Mouse (Mus musculus) CH12.LX (cell line): Measurements from ENCODE around the gene Irak1bp1.

Source experiments
- CTCF ChIP-seq, 2 experiments: IDR thresholded peaks in 1 of 2; conservative IDR thresholded peaks in 1 of 2; 2 replicates each; pipeline ENCODE4 v1.5.1; 2011 to 2012; ENCODE audit warnings: low read depth in 2 of 2, low read length in 2 of 2, improper control_type of control experiment in 1 of 2, inconsistent platforms in 1 of 2, mild to moderate bottlenecking in 1 of 2, moderate library complexity in 1 of 2
- EP300 ChIP-seq: IDR thresholded peaks from 2 replicates; pipeline ENCODE4 v1.6.1; 2011; ENCODE audit warnings: low read length, improper control_type of control experiment
- GABPA ChIP-seq: IDR thresholded peaks from 2 replicates; pipeline ENCODE4 v1.6.1; 2012; ENCODE audit warnings: low read depth, low read length, improper control_type of control experiment, inconsistent platforms; ENCODE audit not compliant: insufficient replicate concordance
- POLR2A ChIP-seq: IDR thresholded peaks from 2 replicates; pipeline ENCODE4 v1.6.1; 2011; ENCODE audit warnings: low read depth, mild to moderate bottlenecking, improper control_type of control experiment, low read length
- SIN3A ChIP-seq: IDR thresholded peaks from 2 replicates; pipeline ENCODE4 v1.6.1; 2012; ENCODE audit warnings: low read length, improper control_type of control experiment, inconsistent platforms

DNA sequence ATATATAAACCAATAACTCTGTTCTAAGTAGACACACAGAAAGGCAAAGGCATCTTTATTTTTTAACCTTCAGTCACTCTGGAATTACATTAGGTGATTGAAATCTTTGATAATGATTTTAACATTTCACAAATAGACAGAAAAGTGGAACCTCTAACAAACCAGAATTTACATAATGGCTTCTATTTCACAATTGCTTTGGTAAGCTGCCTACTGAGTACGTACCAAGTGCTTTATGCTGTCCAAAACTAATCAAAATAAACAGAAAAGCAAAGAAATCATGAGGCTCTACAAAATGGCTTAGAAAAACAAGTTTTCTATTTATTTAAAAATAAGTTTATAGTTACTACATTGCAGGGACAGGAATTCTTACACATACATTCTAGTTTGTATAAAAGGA is 36.8 kb downstream of the Irak1bp1 start:
- TF ChIP-seq GABPA (no peak), POLR2A (no peak), EP300 (no peak), CTCF (conservative IDR thresholded peaks at IDR 0.05 in 1 of 2, IDR thresholded peaks at IDR 0.05 in 1 of 2; ENCODE audit: low read depth in 2 of 2, low read length in 2 of 2) (no peak), SIN3A (no peak)
